Mouse (Mus musculus) olfactory bulb, adult 2 months (tissue): ENCODE data around the gene Ppm1n.

Source experiments
- CTCF ChIP-seq: fragments of 200-500 bp; IDR thresholded peaks from 2 replicates; pipeline ENCODE4 v1.5.1; 2012; ENCODE audit warnings: low read depth, mild to moderate bottlenecking, low read length, moderate library complexity; ENCODE audit not compliant: insufficient read depth
- POLR2A ChIP-seq: fragments of 200-500 bp; IDR thresholded peaks from 2 replicates; pipeline ENCODE4 v1.6.1; 2012; ENCODE audit warnings: mild to moderate bottlenecking, low read depth, low read length, moderate library complexity; ENCODE audit not compliant: insufficient read depth

- TF ChIP-seq CTCF (no peak), POLR2A (no peak)
These were observed 10.7 kb downstream of the Ppm1n start for GRCm38 (mm10) chr7:19268993-19269681.
